Mouse (Mus musculus): ENCODE data around the gene Shisal2a.

- no peak for TF ChIP-seq CTCF (IDR thresholded peaks at IDR 0.05; ENCODE audit: insufficient read depth, low read depth, low read length)
- TF ChIP-seq POLR2A (IDR thresholded peaks at IDR 0.05; ENCODE audit: insufficient read depth, low read depth, low read length): no peak
Measured at GRCm38 (mm10) chr4:108400395-108400794, 17.2 kb upstream of the Shisal2a start.
